Comparison of ENCODE assay signal across 25 mouse cellular contexts in genomic region chr6:125305465-125305864, GRCm38 (mm10). TPM values are rescaled to one million over a fixed set of nuclear protein-coding genes. Genes with fewer than 3 reads are reported as not detected.
"Had no signal": no experiment of that assay in that cellular context is flagged by ENCODE, and none has a peak within 500 bp of the region (broad histone marks: within the 10 kb centered on the region; RNA-seq: fewer than 3 reads in every experiment).

No protein-coding gene starts in this region.

- H3K4me3 ChIP-seq: kidney, embryonic 15.5 days; layer of hippocampus, adult 2 months; left cerebral cortex, adult 2 months; midbrain, embryonic 13.5 days had no signal

- H3K9me3 ChIP-seq: kidney, embryonic 15.5 days; midbrain, embryonic 13.5 days had no signal

- H3K4me2 ChIP-seq: kidney, embryonic 15.5 days; lung, embryonic 14.5 days; midbrain, embryonic 13.5 days had no signal

- H3K27ac ChIP-seq: kidney, embryonic 15.5 days; layer of hippocampus, adult 2 months; left cerebral cortex, adult 2 months; liver, embryonic 14.5 days; macrophage; midbrain, embryonic 13.5 days had no signal

- DNase-seq: kidney, adult 11 months; kidney, adult 8-10 months; layer of hippocampus, adult 9-11 months; layer of hippocampus, postnatal 36 days; liver, postnatal 0 days; lung, embryonic 14.5 days; right cerebral cortex, postnatal 4 days; thymus, adult 2 months; thymus, postnatal 14 days; thymus, postnatal 4 days had no signal

- H3K9ac ChIP-seq: kidney, embryonic 15.5 days; liver, embryonic 14.5 days; liver, postnatal 0 days; lung, embryonic 14.5 days; midbrain, embryonic 13.5 days had no signal

- ATAC-seq: liver, postnatal 0 days; lung, postnatal 0 days; midbrain, embryonic 13.5 days; midbrain, embryonic 16.5 days had no signal

- H3K27me3 ChIP-seq: kidney, embryonic 15.5 days; midbrain, embryonic 13.5 days had no signal

RNA-seq across cellular contexts. Expression of gene Tuba3a, which starts 19.6 kb away (rescaled TPM):
- total RNA-seq: layer of hippocampus, adult 2 months; layer of hippocampus, postnatal 36 days; left cerebral cortex, adult 2 months; left cerebral cortex, postnatal 10 days; left cerebral cortex, postnatal 36 days; liver, adult 2 months; megakaryocyte, adult 5-6 weeks; monocyte, adult 5-6 weeks had no signal
- polyA plus RNA-seq: liver, adult 2 months; liver, embryonic 14.5 days; liver, postnatal 0 days; lung, postnatal 0 days; macrophage; midbrain, embryonic 16.5 days; neural tube, embryonic 14.5 days; spleen, adult 2 months had no signal
